Mouse (Mus musculus) heart, postnatal 0 days (tissue): ENCODE results near the gene Slc6a17. TPM values are rescaled to one million over a fixed set of nuclear protein-coding genes. Genes with fewer than 3 reads are reported as not detected.

ENCODE experiments used
- ATAC-seq: fragments of 200-750 bp; cut with Nextera tagmentation; 2 replicates; pipeline ENCODE4 v1.8.0; 2017; ENCODE audit warnings: low read depth, moderate number of reproducible peaks, moderate library complexity; ENCODE audit not compliant: insufficient read depth
- DNase-seq: peaks from one replicate; pipeline ENCODE4 v3.0.0-alpha.2; 2016; ENCODE audit warnings: low spot score
- H3K27ac ChIP-seq: fragments of 300-500 bp; sonication (generic); 2 replicates; pipeline ENCODE4 v1.5.1; 2014; ENCODE audit warnings: low read depth, mild to moderate bottlenecking
- H3K27me3 ChIP-seq: fragments of 300-500 bp; sonication (generic); 2 replicates; pipeline ENCODE4 v1.6.1; 2014; ENCODE audit warnings: low read length, mixed read lengths; ENCODE audit not compliant: control insufficient read depth, insufficient read depth
- H3K36me3 ChIP-seq: fragments of 300-500 bp; sonication (generic); replicated peaks from 2 replicates; pipeline ENCODE4 v1.6.1; 2014; ENCODE audit warnings: low read length, mixed read lengths; ENCODE audit not compliant: control insufficient read depth, insufficient read depth
- H3K4me1 ChIP-seq: fragments of 300-500 bp; sonication (generic); 2 replicates; pipeline ENCODE4 v1.6.1; 2014; ENCODE audit warnings: antibody characterized with exemption; ENCODE audit not compliant: control insufficient read depth, insufficient read depth
- H3K4me2 ChIP-seq: fragments of 300-500 bp; sonication (generic); 2 replicates; pipeline ENCODE4 v1.6.1; 2014; ENCODE audit warnings: low read depth, mild to moderate bottlenecking, low read length, moderate library complexity
- H3K4me3 ChIP-seq: fragments of 300-500 bp; sonication (generic); 2 replicates; pipeline ENCODE4 v1.5.1; 2014; ENCODE audit warnings: low read depth, low read length
- H3K9ac ChIP-seq: fragments of 300-500 bp; sonication (generic); replicated peaks from 2 replicates; pipeline ENCODE4 v1.6.1; 2014; ENCODE audit warnings: low read depth, low read length, mixed read lengths
- H3K9me3 ChIP-seq: fragments of 300-500 bp; sonication (generic); replicated peaks from 2 replicates; pipeline ENCODE4 v1.6.1; 2016; ENCODE audit warnings: low read length; ENCODE audit not compliant: control insufficient read depth
- CTCF ChIP-seq: IDR thresholded peaks from 2 replicates; pipeline ENCODE4 v1.5.1; 2016; ENCODE audit warnings: antibody characterized with exemption, control low read depth, low read depth
- EP300 ChIP-seq: IDR thresholded peaks from 2 replicates; pipeline ENCODE4 v1.6.1; 2016; ENCODE audit warnings: antibody characterized with exemption, low read depth
- WGBS: fragments of 180-500 bp; shearing (Covaris S2); extraction: QIAGEN DNeasy Blood & Tissue Kit; methylation state at CpG from one replicate; pipeline ENCODE4 v1.1.7; 2014; 5-methylcytosine and 5-hydroxymethylcytosine counted together
- polyA plus RNA-seq: library from polyadenylated mRNA; unstranded; fragments of >200 nt; fragmentation: Nextera tagmentation; extraction: Ambion mirVana; gene quantifications from 2 replicates; pipeline ENCODE4 v1.2.1, GENCODE M21; 2015
- total RNA-seq: library from RNA; depleted of rRNA; stranded (reverse); fragments of >200 nt; gene quantifications from 2 replicates; pipeline ENCODE4 v1.2.3, GENCODE M21; 2014; ENCODE audit warnings: low replicate concordance

Slc6a17 gene
- total and polyA plus RNA-seq, 2 experiments from 2014 or later, result 3.1 to 9.7 TPM

DNA sequence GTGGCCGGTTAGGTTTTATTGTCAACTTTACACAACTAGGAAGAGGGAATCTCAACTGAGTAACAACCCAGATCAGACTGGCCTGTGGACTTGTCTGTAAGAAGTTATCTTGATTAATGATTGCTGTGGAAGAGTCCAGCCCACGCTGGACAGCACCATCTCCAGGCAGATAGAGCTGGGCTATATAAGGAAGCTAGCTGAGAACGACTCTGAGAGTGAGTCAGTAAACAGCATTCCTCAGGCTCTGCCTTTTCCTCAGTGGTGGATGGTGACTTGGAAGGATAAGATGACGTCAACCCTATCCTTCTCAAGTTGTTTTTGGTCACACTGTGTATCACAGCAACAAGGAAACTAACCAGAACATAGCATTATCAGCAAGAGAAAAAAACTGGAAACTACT is 29.2 kb downstream of the Slc6a17 start:
- 32% methylated on average over 4 of the region's 4 CpGs for WGBS

DNA sequence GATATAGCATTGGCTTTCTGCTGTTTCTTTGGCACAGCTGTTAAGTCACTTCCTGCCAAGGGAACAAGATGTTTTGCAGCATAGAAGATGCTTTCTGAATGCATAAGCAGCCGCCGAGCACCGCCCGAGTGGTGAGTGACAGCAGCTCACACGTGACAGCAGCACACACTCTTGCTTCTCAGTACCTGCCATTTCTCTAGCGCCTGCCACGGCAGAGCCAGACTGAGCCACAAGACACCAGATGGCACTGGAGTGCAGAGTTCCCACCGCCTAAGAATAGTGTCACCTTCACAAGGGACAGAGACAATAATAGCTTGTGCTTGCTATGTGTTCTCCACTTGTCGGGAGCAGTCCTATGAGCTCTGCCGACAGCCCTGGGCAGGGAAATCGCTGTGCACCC is 34.5 kb downstream of the Slc6a17 start:
- no peak overlapping the region for H3K4me3 ChIP-seq
- DNase-seq (peak; percentile 79), ATAC-seq (peak; percentile 97)
- peak overlapping the region; percentile 56 for H3K27ac ChIP-seq
- no peaks in the 10 kb centered on the region for H3K9me3 ChIP-seq
- H3K4me2 ChIP-seq, result no peak overlapping the region
- H3K4me1 ChIP-seq, result peaks cover 8% of the 10 kb centered on the region; the same call in 1 of the 2 replicates
- no peak overlapping the region for H3K9ac ChIP-seq
- WGBS, result 18% methylated on average over 11 of the region's 11 CpGs
- no peaks in the 10 kb centered on the region for H3K27me3 ChIP-seq
- 0 out of 2 replicates have a peak, but pooled peaks have one; percentile 31 for TF ChIP-seq EP300
- peak; percentile 72 for TF ChIP-seq CTCF
- no peaks in the 10 kb centered on the region for H3K36me3 ChIP-seq

More for the DNA sequence above, 29.2 kb downstream of the Slc6a17 start:
- Histone ChIP-seq H3K9ac (no peak overlapping the region), H3K4me3 (no peak overlapping the region), H3K36me3 (no peaks in the 10 kb centered on the region), H3K4me1 (peaks cover 11% of the 10 kb centered on the region; the same call in 1 of the 2 replicates), H3K9me3 (no peaks in the 10 kb centered on the region), H3K27ac (no peak overlapping the region), H3K4me2 (no peak overlapping the region), H3K27me3 (no peaks in the 10 kb centered on the region)
- DNase-seq (peak; percentile 12), ATAC-seq (no peak)
- TF ChIP-seq CTCF, result no peak
- no peak for TF ChIP-seq EP300

DNA sequence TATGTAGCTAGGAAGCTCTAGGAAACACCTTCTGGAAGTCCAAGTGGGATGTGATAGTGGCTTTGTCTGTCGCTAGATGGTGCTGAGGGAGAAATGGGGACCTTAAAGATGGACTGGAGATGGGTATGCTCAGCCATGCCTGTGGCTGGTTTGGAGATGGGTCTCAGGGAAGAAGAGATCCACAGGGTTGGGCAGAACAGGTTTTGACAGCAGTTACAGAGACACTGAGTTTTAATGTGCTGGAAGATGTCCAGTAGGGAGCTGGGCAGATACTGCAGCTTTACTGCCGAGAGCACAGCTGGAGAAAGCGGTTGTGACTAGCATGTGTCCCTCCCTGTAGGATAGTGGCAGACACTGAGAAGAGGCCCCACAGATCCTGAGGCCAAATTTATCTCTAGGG is 37.2 kb downstream of the Slc6a17 start:
- TF ChIP-seq CTCF (no peak), EP300 (no peak)
- Histone ChIP-seq H3K27me3 (no peaks in the 10 kb centered on the region), H3K36me3 (no peaks in the 10 kb centered on the region), H3K4me2 (no peak overlapping the region), H3K9ac (no peak overlapping the region), H3K27ac (no peak overlapping the region), H3K4me1 (0 out of 2 replicates have a peak, but pooled peaks cover 8% of the 10 kb centered on the region), H3K4me3 (no peak overlapping the region), H3K9me3 (no peaks in the 10 kb centered on the region)
- DNase-seq (no peak), ATAC-seq (no peak)
- WGBS, result 34% methylated on average over 3 of the region's 3 CpGs

DNA sequence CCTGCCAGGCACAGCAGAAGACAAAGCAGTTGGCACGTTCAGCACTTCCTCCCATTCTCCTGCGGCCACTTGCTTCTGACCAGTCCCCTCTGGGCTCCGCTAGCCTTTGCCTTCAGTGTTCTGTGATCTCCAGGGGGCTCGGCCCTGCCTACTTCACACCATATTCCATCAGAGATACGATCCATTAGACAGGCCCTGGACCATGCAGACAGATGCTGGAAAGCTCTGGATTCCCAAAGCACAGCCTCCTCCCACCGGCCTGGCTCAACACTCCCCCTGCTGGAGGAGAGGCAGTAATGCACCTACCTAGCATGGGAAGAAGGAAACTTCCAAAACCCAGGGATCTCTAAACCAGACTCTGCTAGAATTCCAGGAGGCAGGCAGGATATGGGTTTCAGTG is 45.6 kb downstream of the Slc6a17 start:
- WGBS, result 30% methylated on average over 6 of the region's 6 CpGs
- DNase-seq, result peak; percentile 52
- Histone ChIP-seq H3K4me3 (no peak overlapping the region), H3K9ac (no peak overlapping the region), H3K4me2 (no peak overlapping the region), H3K9me3 (no peaks in the 10 kb centered on the region), H3K27me3 (no peaks in the 10 kb centered on the region), H3K36me3 (no peaks in the 10 kb centered on the region), H3K27ac (no peak overlapping the region), H3K4me1 (no peaks in the 10 kb centered on the region)
- peak; percentile 40; the same call in 1 of the 2 replicates for ATAC-seq
- TF ChIP-seq CTCF, result peak; percentile 96
- no peak for TF ChIP-seq EP300

DNA sequence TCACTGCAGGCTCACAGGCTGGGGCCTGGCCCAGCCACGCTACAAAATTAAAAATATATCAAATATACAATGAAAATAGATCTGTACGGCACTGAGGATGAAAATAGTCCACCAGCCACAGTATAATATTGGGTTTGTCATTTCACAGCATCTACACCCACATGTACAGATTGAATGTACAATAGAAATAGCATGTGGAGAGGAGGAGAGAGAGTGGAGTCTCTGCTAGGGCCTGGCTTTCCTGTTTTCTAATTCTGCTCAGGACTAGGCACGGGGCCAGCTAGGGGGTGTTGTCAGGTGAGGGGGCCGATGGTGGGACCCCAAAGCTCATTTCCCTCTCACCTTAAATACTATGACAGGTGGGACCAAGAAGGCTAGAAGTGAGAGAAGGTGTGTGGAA is 48.8 kb downstream of the Slc6a17 start:
- WGBS, result 61% methylated on average over 4 of the region's 4 CpGs
- peaks cover 10% of the 10 kb centered on the region; the same call in 1 of the 2 replicates for H3K27me3 ChIP-seq
- H3K9ac ChIP-seq, result no peak overlapping the region
- no peaks in the 10 kb centered on the region for H3K4me1 ChIP-seq
- no peak overlapping the region for H3K4me2 ChIP-seq
- no peak overlapping the region for H3K4me3 ChIP-seq
- H3K36me3 ChIP-seq, result no peaks in the 10 kb centered on the region
- no peaks in the 10 kb centered on the region for H3K9me3 ChIP-seq
- TF ChIP-seq CTCF (no peak), EP300 (no peak)
- ATAC-seq (no peak), DNase-seq (no peak)
- H3K27ac ChIP-seq, result no peak overlapping the region

DNA sequence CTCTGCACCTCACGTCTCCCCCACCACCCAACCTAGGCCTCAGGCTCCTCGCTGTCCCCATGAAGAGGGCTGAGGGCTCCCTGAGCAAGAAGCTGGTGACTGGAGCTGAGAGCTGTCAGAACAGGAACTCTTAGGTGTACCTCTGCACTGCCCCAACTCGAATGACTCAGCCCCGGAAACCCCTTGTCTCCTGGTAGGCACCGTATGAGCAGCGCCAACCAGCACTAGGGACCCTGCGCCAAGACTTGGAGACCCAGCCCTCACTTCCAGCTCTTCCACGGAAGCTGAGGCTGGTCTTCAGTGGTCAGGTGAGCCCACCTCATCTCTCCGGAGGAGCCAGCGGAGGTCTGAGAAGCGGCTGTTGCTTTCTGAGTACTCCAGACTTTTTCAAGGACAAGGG is 49.7 kb downstream of the Slc6a17 start:
- Histone ChIP-seq H3K9ac (no peak overlapping the region), H3K27ac (no peak overlapping the region), H3K36me3 (no peaks in the 10 kb centered on the region), H3K4me1 (no peaks in the 10 kb centered on the region), H3K27me3 (peaks cover 17% of the 10 kb centered on the region; the same call in 1 of the 2 replicates), H3K4me3 (no peak overlapping the region), H3K9me3 (no peaks in the 10 kb centered on the region), H3K4me2 (no peak overlapping the region)
- ATAC-seq (no peak), DNase-seq (no peak)
- TF ChIP-seq CTCF (no peak), EP300 (no peak)
- WGBS, result 78% methylated on average over 11 of the region's 11 CpGs
